Mouse (Mus musculus) ES-E14 (cell line): ENCODE results near the gene Smo.

Source experiments
- CHD2 ChIP-seq: IDR thresholded peaks from 2 replicates; pipeline ENCODE4 v1.6.1; 2014; ENCODE audit warnings: mild to moderate bottlenecking, low read depth, low read length, inconsistent platforms
- HCFC1 ChIP-seq: IDR thresholded peaks from 2 replicates; pipeline ENCODE4 v1.6.1; 2012; ENCODE audit warnings: low read length, inconsistent platforms, borderline replicate concordance; ENCODE audit not compliant: insufficient read depth
- MAFK ChIP-seq: IDR thresholded peaks from 2 replicates; pipeline ENCODE4 v1.6.1; 2014; ENCODE audit warnings: mild to moderate bottlenecking, low read depth, low read length, inconsistent platforms; ENCODE audit not compliant: insufficient read depth
- ZC3H11A ChIP-seq: IDR thresholded peaks from 2 replicates; pipeline ENCODE4 v1.6.1; 2012; ENCODE audit warnings: low read depth, mild to moderate bottlenecking, inconsistent platforms, low read length, borderline replicate concordance
- ZNF384 ChIP-seq: IDR thresholded peaks from 2 replicates; pipeline ENCODE4 v1.6.1; 2012; ENCODE audit warnings: low read depth, low read length, inconsistent platforms

- TF ChIP-seq ZNF384, result no peak
- no peak for TF ChIP-seq CHD2
- no peak for TF ChIP-seq MAFK
- no peak for TF ChIP-seq HCFC1
- TF ChIP-seq ZC3H11A, result no peak
These were observed 45.3 kb downstream of the Smo start for GRCm38 (mm10) chr6:29780571-29780970.
